Mouse (Mus musculus) CH12.LX (cell line): ENCODE data around the gene Zbtb21.

Experiments used
- CTCF ChIP-seq, 2 experiments: IDR thresholded peaks in 1 of 2; conservative IDR thresholded peaks in 1 of 2; 2 replicates each; pipeline ENCODE4 v1.5.1; 2011 to 2012; ENCODE audit warnings: low read depth in 2 of 2, low read length in 2 of 2, improper control_type of control experiment in 1 of 2, inconsistent platforms in 1 of 2, mild to moderate bottlenecking in 1 of 2, moderate library complexity in 1 of 2
- EP300 ChIP-seq: IDR thresholded peaks from 2 replicates; pipeline ENCODE4 v1.6.1; 2011; ENCODE audit warnings: low read length, improper control_type of control experiment
- GABPA ChIP-seq: IDR thresholded peaks from 2 replicates; pipeline ENCODE4 v1.6.1; 2012; ENCODE audit warnings: low read depth, low read length, improper control_type of control experiment, inconsistent platforms; ENCODE audit not compliant: insufficient replicate concordance
- JUND ChIP-seq: conservative IDR thresholded peaks from 2 replicates; pipeline ENCODE4 v1.6.1; 2011; ENCODE audit warnings: low read depth, low read length, improper control_type of control experiment
- MEF2A ChIP-seq: IDR thresholded peaks from 2 replicates; pipeline ENCODE4 v1.6.1; 2014; ENCODE audit warnings: low read depth, mild to moderate bottlenecking, inconsistent platforms, low read length, improper control_type of control experiment, borderline replicate concordance
- POLR2A ChIP-seq: IDR thresholded peaks from 2 replicates; pipeline ENCODE4 v1.6.1; 2011; ENCODE audit warnings: low read depth, mild to moderate bottlenecking, improper control_type of control experiment, low read length
- POLR2AphosphoS2 ChIP-seq: IDR thresholded peaks from 2 replicates; pipeline ENCODE4 v1.6.1; 2011; ENCODE audit warnings: low read depth, low read length, improper control_type of control experiment
- SMC3 ChIP-seq: IDR thresholded peaks from 2 replicates; pipeline ENCODE4 v1.6.1; 2011; ENCODE audit warnings: low read depth, low read length, improper control_type of control experiment
- TCF12 ChIP-seq: IDR thresholded peaks from 2 replicates; pipeline ENCODE4 v1.6.1; 2014; ENCODE audit warnings: low read depth, mild to moderate bottlenecking, inconsistent platforms, low read length, improper control_type of control experiment
- UBTF ChIP-seq: IDR thresholded peaks from 2 replicates; pipeline ENCODE4 v1.6.1; 2012; ENCODE audit warnings: low read depth, mild to moderate bottlenecking, inconsistent platforms, low read length, improper control_type of control experiment, moderate library complexity

DNA sequence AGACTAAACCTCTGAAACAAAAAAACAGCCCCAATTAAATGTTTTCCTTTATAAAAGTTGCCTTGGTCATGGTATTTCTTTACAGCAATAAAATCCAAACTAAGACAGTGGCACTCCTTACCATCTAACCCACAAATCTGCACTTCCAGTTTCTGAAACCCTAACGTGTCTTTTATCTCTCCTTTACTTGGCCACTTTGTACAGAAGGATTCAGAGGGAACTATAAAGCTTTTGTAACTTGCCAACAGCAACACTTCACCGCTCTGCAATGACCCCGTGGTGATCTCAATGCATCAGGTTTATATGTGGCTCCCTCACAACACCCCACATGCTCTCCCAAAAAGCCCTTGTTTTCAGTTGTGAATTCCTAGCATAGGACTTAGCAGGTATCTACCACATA is 2.1 kb downstream of the Zbtb21 start:
- TF ChIP-seq CTCF (conservative IDR thresholded peaks at IDR 0.05 in 1 of 2, IDR thresholded peaks at IDR 0.05 in 1 of 2; ENCODE audit: low read depth in 2 of 2, low read length in 2 of 2) (no peak), POLR2A (no peak), TCF12 (no peak), SMC3 (no peak), POLR2AphosphoS2 (no peak), GABPA (no peak), MEF2A (no peak), UBTF (no peak), JUND (no peak), EP300 (no peak)
